In the genomic region with DNA sequence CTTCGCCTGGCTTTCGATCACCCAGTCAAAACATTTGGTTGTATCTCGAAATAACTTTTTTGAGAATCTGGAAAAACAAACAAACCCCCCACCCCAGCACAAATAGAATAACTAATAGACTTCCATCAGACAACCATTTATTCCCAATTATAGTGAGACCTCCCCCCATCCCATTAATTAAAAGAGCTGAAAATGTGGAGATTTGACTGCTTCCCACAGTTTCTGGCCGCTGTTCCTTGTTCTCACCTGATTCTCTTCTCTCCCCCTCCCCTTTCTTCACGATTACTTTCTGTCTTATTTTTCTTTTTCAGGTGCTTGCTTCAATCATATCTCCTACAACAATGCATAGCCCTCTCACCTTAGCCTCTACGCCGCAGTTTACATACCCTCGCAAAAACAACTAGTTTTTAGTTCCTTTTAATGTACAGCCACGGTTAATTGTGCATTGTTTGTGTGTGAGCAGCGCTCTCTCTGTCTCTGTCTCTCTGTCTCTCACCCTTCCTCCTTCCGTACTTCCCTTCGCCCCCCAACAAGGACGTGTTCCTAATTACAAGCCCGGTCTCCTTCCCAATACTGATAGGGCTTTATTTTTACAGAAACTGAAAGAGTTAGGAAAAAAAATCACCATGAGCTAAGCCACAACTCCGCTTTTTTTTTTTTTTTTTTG, we compare ENCODE assay signal across 8 mouse cellular contexts.
DNase-seq lines count a peak whose midpoint lies in the region; ATAC-seq lines count a peak whose summit lies in the region.

No protein-coding gene starts in this region.

- no peak for ATAC-seq in lung, embryonic 16.5 days (ENCODE audit: low read depth)
- ATAC-seq in forebrain, embryonic 15.5 days (replicated peaks): no peak
- ATAC-seq in neural tube, embryonic 13.5 days (ENCODE audit: low read depth): no peak

- peaks cover 42% of the 10 kb centered on the region for H3K4me1 ChIP-seq in lung, embryonic 16.5 days (replicated peaks; ENCODE audit: control insufficient read depth, insufficient read depth, low read length)
- H3K4me1 ChIP-seq in forebrain, embryonic 15.5 days: peaks cover 49% of the 10 kb centered on the region
- peaks cover 50% of the 10 kb centered on the region for H3K4me1 ChIP-seq in neural tube, embryonic 13.5 days (replicated peaks)

- H3K4me2 ChIP-seq in lung, embryonic 16.5 days (ENCODE audit: low read depth, low read length): peak overlapping the region; percentile 69
- peak overlapping the region; percentile 69 for H3K4me2 ChIP-seq in forebrain, embryonic 15.5 days (replicated peaks)
- H3K4me2 ChIP-seq in neural tube, embryonic 13.5 days: peak overlapping the region; percentile 53

- WGBS in lung, embryonic 16.5 days: 3% methylated on average over 15 of the region's 15 CpGs
- WGBS in forebrain, embryonic 15.5 days: under 1% methylated on average over 15 of the region's 15 CpGs
- under 1% methylated on average over 15 of the region's 15 CpGs for WGBS in neural tube, embryonic 13.5 days

- no peaks in the 10 kb centered on the region for H3K36me3 ChIP-seq in lung, embryonic 16.5 days (ENCODE audit: control insufficient read depth, insufficient read depth, low read length)
- no peaks in the 10 kb centered on the region for H3K36me3 ChIP-seq in forebrain, embryonic 15.5 days
- H3K36me3 ChIP-seq in neural tube, embryonic 13.5 days: no peaks in the 10 kb centered on the region

- no peaks in the 10 kb centered on the region for H3K9me3 ChIP-seq in lung, embryonic 16.5 days (ENCODE audit: control insufficient read depth, low read length)
- no peaks in the 10 kb centered on the region for H3K9me3 ChIP-seq in forebrain, embryonic 15.5 days
- no peaks in the 10 kb centered on the region for H3K9me3 ChIP-seq in neural tube, embryonic 13.5 days

- H3K4me3 ChIP-seq in lung, embryonic 16.5 days (ENCODE audit: low read length): peak overlapping the region; percentile 48
- H3K4me3 ChIP-seq in forebrain, embryonic 15.5 days: peak overlapping the region; percentile 31
- H3K4me3 ChIP-seq in neural tube, embryonic 13.5 days: peak overlapping the region; percentile 30

- peak overlapping the region; percentile 59 for H3K9ac ChIP-seq in lung, embryonic 16.5 days (ENCODE audit: low read length)
- H3K9ac ChIP-seq in forebrain, embryonic 15.5 days (replicated peaks): no peak overlapping the region
- 0 out of 2 replicates have a peak overlapping the region, but pooled peaks have one; percentile 38 for H3K9ac ChIP-seq in neural tube, embryonic 13.5 days

- no peak for DNase-seq in lung, postnatal 10 days
- peak; percentile 10 for DNase-seq in kidney, postnatal 14 days
- DNase-seq in gastrocnemius, adult 18-20 months (ENCODE audit: low spot score): no peak
- DNase-seq in adrenal gland, adult 8-10 months: no peak
- DNase-seq in ovary, postnatal 10 days (ENCODE audit: low spot score): no peak

- H3K27ac ChIP-seq in lung, embryonic 16.5 days (ENCODE audit: low read length): no peak overlapping the region
- no peak overlapping the region for H3K27ac ChIP-seq in forebrain, embryonic 15.5 days (replicated peaks)
- no peak overlapping the region for H3K27ac ChIP-seq in neural tube, embryonic 13.5 days (replicated peaks)

- peaks cover 36% of the 10 kb centered on the region for H3K27me3 ChIP-seq in lung, embryonic 16.5 days (ENCODE audit: control insufficient read depth, insufficient read depth, low read depth, low read length)
- H3K27me3 ChIP-seq in forebrain, embryonic 15.5 days: peaks cover 31% of the 10 kb centered on the region
- H3K27me3 ChIP-seq in neural tube, embryonic 13.5 days: peaks cover 92% of the 10 kb centered on the region
